Mouse (Mus musculus) embryonic facial prominence, embryonic 15.5 days (tissue): Measurements from ENCODE around the gene Itgb6. TPM values are rescaled to one million over a fixed set of nuclear protein-coding genes. Genes with fewer than 3 reads are reported as not detected.

Experiments used
- ATAC-seq: fragments of 200-750 bp; cut with Nextera tagmentation; 2 replicates; pipeline ENCODE4 v1.8.0; 2017; ENCODE audit warnings: low read depth, moderate TSS enrichment; ENCODE audit not compliant: insufficient number of reproducible peaks, low FRiP score, low TSS enrichment
- H3K27ac ChIP-seq: fragments of 300-500 bp; sonication (generic); replicated peaks from 2 replicates; pipeline ENCODE4 v1.5.1; 2015; ENCODE audit warnings: mild to moderate bottlenecking, inconsistent platforms
- H3K27me3 ChIP-seq: fragments of 300-500 bp; sonication (generic); 2 replicates; pipeline ENCODE4 v1.6.1; 2015; ENCODE audit warnings: inconsistent platforms
- H3K36me3 ChIP-seq: fragments of 300-500 bp; sonication (generic); 2 replicates; pipeline ENCODE4 v1.6.1; 2015; ENCODE audit warnings: mild to moderate bottlenecking, inconsistent platforms
- H3K4me1 ChIP-seq: fragments of 300-500 bp; sonication (generic); 2 replicates; pipeline ENCODE4 v1.6.1; 2015; ENCODE audit warnings: inconsistent platforms
- H3K4me2 ChIP-seq: fragments of 300-500 bp; sonication (generic); replicated peaks from 2 replicates; pipeline ENCODE4 v1.6.1; 2015; ENCODE audit warnings: mild to moderate bottlenecking, inconsistent platforms
- H3K4me3 ChIP-seq: fragments of 300-500 bp; sonication (generic); replicated peaks from 2 replicates; pipeline ENCODE4 v1.5.1; 2015; ENCODE audit warnings: mild to moderate bottlenecking, inconsistent platforms
- H3K9ac ChIP-seq: fragments of 300-500 bp; sonication (generic); 2 replicates; pipeline ENCODE4 v1.6.1; 2015; ENCODE audit warnings: inconsistent platforms
- H3K9me3 ChIP-seq: fragments of 300-500 bp; sonication (generic); replicated peaks from 2 replicates; pipeline ENCODE4 v1.6.1; 2016; ENCODE audit warnings: inconsistent platforms
- WGBS: fragments of 180-500 bp; shearing (Covaris S2); methylation state at CpG from one replicate; pipeline ENCODE4 v1.1.7; 2015; 5-methylcytosine and 5-hydroxymethylcytosine counted together
- polyA plus RNA-seq: library from polyadenylated mRNA; unstranded; fragments of >200 nt; fragmentation: Nextera tagmentation; extraction: Ambion mirVana; gene quantifications from 2 replicates; pipeline ENCODE4 v1.2.1, GENCODE M21; 2015

The Itgb6 gene
- polyA plus RNA-seq, 1 experiment from 2014 or later: 2.9 TPM

- H3K4me2 ChIP-seq: no peak overlapping the region
- H3K4me3 ChIP-seq: no peak overlapping the region
- H3K9ac ChIP-seq: no peak overlapping the region
- H3K9me3 ChIP-seq: no peaks in the 10 kb centered on the region
- no peak for ATAC-seq
- no peaks in the 10 kb centered on the region for H3K4me1 ChIP-seq
- H3K27me3 ChIP-seq: no peaks in the 10 kb centered on the region
- 61% methylated on average over 3 of the region's 3 CpGs for WGBS
- no peak overlapping the region for H3K27ac ChIP-seq
- no peaks in the 10 kb centered on the region for H3K36me3 ChIP-seq
These were observed 108.6 kb downstream of the Itgb6 start for GRCm38 (mm10) chr2:60613857-60614228.

GRCm38 (mm10) chr2:60612906-60613856 lies 109.3 kb downstream of the Itgb6 start:
- no peak for ATAC-seq
- Histone ChIP-seq H3K4me2 (no peak overlapping the region), H3K9ac (no peak overlapping the region), H3K27ac (no peak overlapping the region), H3K4me3 (no peak overlapping the region), H3K27me3 (no peaks in the 10 kb centered on the region), H3K36me3 (no peaks in the 10 kb centered on the region), H3K4me1 (no peaks in the 10 kb centered on the region), H3K9me3 (no peaks in the 10 kb centered on the region)
- WGBS: 87% methylated on average over 15 of the region's 15 CpGs

GRCm38 (mm10) chr2:60611622-60612021 lies 110.8 kb downstream of the Itgb6 start:
- Histone ChIP-seq H3K9me3 (no peaks in the 10 kb centered on the region), H3K4me2 (no peak overlapping the region), H3K27me3 (no peaks in the 10 kb centered on the region), H3K9ac (no peak overlapping the region), H3K36me3 (no peaks in the 10 kb centered on the region), H3K27ac (no peak overlapping the region), H3K4me3 (no peak overlapping the region), H3K4me1 (no peaks in the 10 kb centered on the region)
- no peak for ATAC-seq
- 45% methylated on average over 3 of the region's 3 CpGs for WGBS

GRCm38 (mm10) chr2:60609436-60610199 lies 112.8 kb downstream of the Itgb6 start:
- WGBS: 43% methylated on average over 8 of the region's 8 CpGs
- Histone ChIP-seq H3K9me3 (no peaks in the 10 kb centered on the region), H3K36me3 (no peaks in the 10 kb centered on the region), H3K4me1 (no peaks in the 10 kb centered on the region), H3K9ac (no peak overlapping the region), H3K27me3 (no peaks in the 10 kb centered on the region), H3K4me3 (no peak overlapping the region), H3K27ac (no peak overlapping the region), H3K4me2 (no peak overlapping the region)
- ATAC-seq: no peak

- H3K4me1 ChIP-seq: no peaks in the 10 kb centered on the region
- 72% methylated on average over 4 of the region's 4 CpGs for WGBS
- no peak overlapping the region for H3K27ac ChIP-seq
- H3K36me3 ChIP-seq: no peaks in the 10 kb centered on the region
- H3K4me2 ChIP-seq: no peak overlapping the region
- no peak overlapping the region for H3K4me3 ChIP-seq
- H3K9me3 ChIP-seq: no peaks in the 10 kb centered on the region
- H3K27me3 ChIP-seq: no peaks in the 10 kb centered on the region
- no peak for ATAC-seq
- H3K9ac ChIP-seq: no peak overlapping the region
These were observed 114.5 kb downstream of the Itgb6 start for GRCm38 (mm10) chr2:60607980-60608379.

GRCm38 (mm10) chr2:60601326-60601725 lies 121.1 kb downstream of the Itgb6 start:
- H3K9me3 ChIP-seq: no peaks in the 10 kb centered on the region
- H3K4me3 ChIP-seq: no peak overlapping the region
- no peaks in the 10 kb centered on the region for H3K36me3 ChIP-seq
- ATAC-seq: no peak
- no peaks in the 10 kb centered on the region for H3K4me1 ChIP-seq
- H3K4me2 ChIP-seq: no peak overlapping the region
- no peaks in the 10 kb centered on the region for H3K27me3 ChIP-seq
- no peak overlapping the region for H3K9ac ChIP-seq
- H3K27ac ChIP-seq: no peak overlapping the region
- WGBS: 75% methylated on average over 2 of the region's 2 CpGs

- Histone ChIP-seq H3K4me1 (no peaks in the 10 kb centered on the region), H3K36me3 (no peaks in the 10 kb centered on the region), H3K9me3 (no peaks in the 10 kb centered on the region), H3K4me3 (no peak overlapping the region), H3K27me3 (no peaks in the 10 kb centered on the region), H3K27ac (no peak overlapping the region), H3K4me2 (no peak overlapping the region), H3K9ac (no peak overlapping the region)
- no peak for ATAC-seq
- WGBS: 78% methylated on average over 2 of the region's 2 CpGs
These were observed 121.6 kb downstream of the Itgb6 start for GRCm38 (mm10) chr2:60600863-60601262.

GRCm38 (mm10) chr2:60583416-60583815 lies 139.0 kb downstream of the Itgb6 start:
- H3K9me3 ChIP-seq: no peaks in the 10 kb centered on the region
- H3K27me3 ChIP-seq: no peaks in the 10 kb centered on the region
- WGBS: 81% methylated on average over 4 of the region's 4 CpGs
- no peak overlapping the region for H3K4me3 ChIP-seq
- no peak overlapping the region for H3K9ac ChIP-seq
- no peak overlapping the region for H3K27ac ChIP-seq
- H3K4me2 ChIP-seq: no peak overlapping the region
- H3K36me3 ChIP-seq: no peaks in the 10 kb centered on the region
- no peaks in the 10 kb centered on the region for H3K4me1 ChIP-seq
- no peak for ATAC-seq

- 54% methylated on average over 4 of the region's 4 CpGs for WGBS
These were observed 167.9 kb downstream of the Itgb6 start for GRCm38 (mm10) chr2:60554561-60554960.

GRCm38 (mm10) chr2:60552902-60553682 lies 169.4 kb downstream of the Itgb6 start, which contains the start of gene Pla2r1:
TSS of gene Pla2r1 (minus strand) at chr2:60553308.
- ATAC-seq: peak; percentile 77
- no peak within 1 kb of the TSS for H3K27ac ChIP-seq
- peak within 1 kb of the TSS; percentile 90 for H3K4me2 ChIP-seq
- peak within 1 kb of the TSS; percentile 15 for H3K9ac ChIP-seq
- peak within 1 kb of the TSS; percentile 48 for H3K4me3 ChIP-seq
- no peaks in the 10 kb centered on the region for H3K9me3 ChIP-seq
- H3K36me3 ChIP-seq: no peaks in the 10 kb centered on the region
- H3K4me1 ChIP-seq: peaks cover 16% of the 10 kb centered on the region
- H3K27me3 ChIP-seq: no peaks in the 10 kb centered on the region
- 2% methylated on average over 33 of the region's 33 CpGs for WGBS

More at GRCm38 (mm10) chr2:60554561-60554960, 167.9 kb downstream of the Itgb6 start:
- Histone ChIP-seq H3K36me3 (no peaks in the 10 kb centered on the region), H3K27ac (no peak overlapping the region), H3K9me3 (no peaks in the 10 kb centered on the region), H3K4me3 (no peak overlapping the region), H3K9ac (no peak overlapping the region), H3K4me1 (peaks cover 16% of the 10 kb centered on the region), H3K4me2 (no peak overlapping the region), H3K27me3 (no peaks in the 10 kb centered on the region)
- no peak for ATAC-seq
